Mouse (Mus musculus): Measurements from ENCODE around the gene Vwa8.

DNA sequence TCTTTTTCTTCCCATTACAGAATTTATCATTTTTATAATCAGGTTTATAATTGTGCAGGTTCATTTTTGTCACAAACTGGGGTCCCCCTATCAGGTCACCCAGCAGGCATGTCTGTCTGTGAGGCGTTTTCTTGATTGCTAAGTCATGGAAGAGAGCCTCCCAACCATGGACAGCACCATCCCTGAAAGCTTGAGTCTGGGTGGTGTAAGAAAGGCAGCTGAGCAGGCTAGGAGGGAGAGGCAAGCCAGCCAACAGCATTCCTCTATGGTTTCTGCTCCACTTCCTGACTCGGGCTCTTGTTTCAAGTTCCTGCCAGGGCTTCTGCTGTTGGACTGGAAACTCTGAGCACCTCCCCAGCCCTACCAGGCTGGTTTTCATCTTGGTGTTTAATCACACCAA lies 72.4 kb downstream of the Vwa8 start:
- TF ChIP-seq CTCF (IDR thresholded peaks at IDR 0.05; ENCODE audit: insufficient read depth, low read depth, low read length) (no peak), POLR2A (IDR thresholded peaks at IDR 0.05; ENCODE audit: insufficient read depth, low read depth, low read length) (no peak)

Data from olfactory bulb, adult 2 months (tissue).